Mouse (Mus musculus) heart, adult 2 months (tissue): ENCODE measurements around the gene Ccnd3. TPM values are rescaled to one million over a fixed set of nuclear protein-coding genes. Genes with fewer than 3 reads are reported as not detected.

Experiments
- DNase-seq, 2 experiments: peaks; one replicate each; pipeline ENCODE4 v3.0.0; 2021
- H3K27ac ChIP-seq: fragments of 200-600 bp; 2 replicates; pipeline ENCODE4 v1.8.1; 2022
- H3K27me3 ChIP-seq: fragments of 200-500 bp; 2 replicates; pipeline ENCODE4 v1.6.1; 2012; ENCODE audit warnings: mild to moderate bottlenecking, low read length, inconsistent platforms, mixed read lengths; ENCODE audit not compliant: control insufficient read depth, insufficient read depth
- H3K36me3 ChIP-seq: fragments of 200-500 bp; 2 replicates; pipeline ENCODE4 v1.6.1; 2012; ENCODE audit warnings: low read length, inconsistent platforms; ENCODE audit not compliant: control insufficient read depth, insufficient read depth
- H3K4me1 ChIP-seq: fragments of 200-500 bp; 2 replicates; pipeline ENCODE4 v1.6.1; 2011; ENCODE audit warnings: low read length; ENCODE audit not compliant: control insufficient read depth, insufficient read depth
- H3K4me3 ChIP-seq: fragments of 200-600 bp; 2 replicates; pipeline ENCODE4 v1.8.1; 2022
- H3K79me2 ChIP-seq: fragments of 200-500 bp; replicated peaks from 2 replicates; pipeline ENCODE4 v1.6.1; 2012; ENCODE audit warnings: mild to moderate bottlenecking, inconsistent platforms, low read length, moderate library complexity, mixed read lengths; ENCODE audit not compliant: control insufficient read depth, insufficient read depth
- H3K9ac ChIP-seq: fragments of 200-500 bp; 2 replicates; pipeline ENCODE4 v1.6.1; 2012; ENCODE audit warnings: low read depth, mild to moderate bottlenecking, control low read depth, inconsistent platforms, low read length, mixed read lengths
- CTCF ChIP-seq: fragments of 200-600 bp; IDR thresholded peaks from 2 replicates; pipeline ENCODE4 v1.8.1; 2022; ENCODE audit warnings: antibody characterized with exemption, mild to moderate bottlenecking, moderate library complexity
- EP300 ChIP-seq: fragments of 200-500 bp; IDR thresholded peaks from 2 replicates; pipeline ENCODE4 v1.6.1; 2011; ENCODE audit warnings: low read depth, low read length, control low read depth; ENCODE audit not compliant: insufficient read depth
- POLR2A ChIP-seq: fragments of 200-500 bp; IDR thresholded peaks from 2 replicates; pipeline ENCODE4 v1.6.1; 2011; ENCODE audit warnings: mild to moderate bottlenecking, low read depth, low read length, control low read depth; ENCODE audit not compliant: insufficient read depth
- WGBS: fragments of 180-500 bp; shearing (Covaris S2); methylation state at CpG from one replicate; pipeline ENCODE4 v1.1.7; 2018; 5-methylcytosine and 5-hydroxymethylcytosine counted together
- intact Hi-C: fragments of 180-260 bp; cut with DNase I; formaldehyde crosslinking; loops from one replicate; pipeline ENCODE4 v1.15.1; 2025
- polyA plus RNA-seq: library from polyadenylated mRNA; depleted of rRNA; stranded (reverse); fragments of >200 nt; gene quantifications from 2 replicates; pipeline ENCODE4 v1.2.3, GENCODE M21; 2012
- total RNA-seq, 2 experiments: library from RNA; stranded (reverse); gene quantifications; 2 replicates each; pipeline ENCODE4 v1.2.3; 2021

Gene Ccnd3
- total and polyA plus RNA-seq, 3 experiments, result 75.1 to 83.7 (median 75.9) TPM

GRCm38 (mm10) chr17:47474250-47474649 lies 30.6 kb upstream of the Ccnd3 start:
- no peak for TF ChIP-seq EP300
- TF ChIP-seq POLR2A, result no peak
- no peak for TF ChIP-seq CTCF
- no peak overlapping the region for H3K27ac ChIP-seq
- WGBS, result 71% methylated on average over 4 of the region's 4 CpGs

DNA sequence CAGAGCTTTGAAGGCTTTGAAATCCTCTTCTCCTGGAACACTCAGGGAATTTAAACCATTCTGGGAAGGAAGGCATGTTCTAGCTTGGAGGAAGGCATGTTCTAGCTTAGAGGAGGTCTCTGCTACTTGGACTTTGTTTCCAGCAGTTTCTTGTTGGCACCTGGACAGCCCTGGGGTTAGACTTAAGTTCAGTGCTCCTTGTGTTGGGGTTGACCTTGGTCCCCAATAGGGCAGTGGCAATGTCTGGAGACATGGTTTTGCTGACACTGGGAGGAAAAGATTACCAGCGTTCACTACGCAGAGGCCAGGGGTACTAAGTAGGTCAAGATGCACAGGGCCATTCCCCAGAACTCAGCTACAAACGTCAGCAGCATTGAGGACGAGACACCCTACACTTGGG lies 29.7 kb upstream of the Ccnd3 start:
- H3K27me3 ChIP-seq, result no peaks in the 10 kb centered on the region
- H3K36me3 ChIP-seq, result no peaks in the 10 kb centered on the region
- 81% methylated on average over 4 of the region's 4 CpGs for WGBS
- H3K27ac ChIP-seq, result no peak overlapping the region
- H3K4me3 ChIP-seq, result no peak overlapping the region
- no peaks in the 10 kb centered on the region for H3K79me2 ChIP-seq
- no peaks in the 10 kb centered on the region for H3K4me1 ChIP-seq
- DNase-seq, result no peak
- TF ChIP-seq EP300 (no peak), POLR2A (no peak), CTCF (no peak)
- no peak overlapping the region for H3K9ac ChIP-seq
- intact Hi-C loops, result no loop called here

More at GRCm38 (mm10) chr17:47474250-47474649, 30.6 kb upstream of the Ccnd3 start:
- intact Hi-C loops, result no loop called here
- no peak overlapping the region for H3K4me3 ChIP-seq
- no peaks in the 10 kb centered on the region for H3K27me3 ChIP-seq
- no peak for DNase-seq
- H3K36me3 ChIP-seq, result no peaks in the 10 kb centered on the region
- H3K79me2 ChIP-seq, result no peaks in the 10 kb centered on the region
- no peak overlapping the region for H3K9ac ChIP-seq
- H3K4me1 ChIP-seq, result no peaks in the 10 kb centered on the region

GRCm38 (mm10) chr17:47475714-47476113 lies 29.1 kb upstream of the Ccnd3 start:
- Histone ChIP-seq H3K4me3 (no peak overlapping the region), H3K9ac (no peak overlapping the region), H3K27me3 (no peaks in the 10 kb centered on the region), H3K4me1 (no peaks in the 10 kb centered on the region), H3K27ac (no peak overlapping the region), H3K79me2 (no peaks in the 10 kb centered on the region), H3K36me3 (no peaks in the 10 kb centered on the region)
- 63% methylated on average over 3 of the region's 3 CpGs for WGBS
- intact Hi-C loops, result no loop called here
- no peak for DNase-seq
- no peak for TF ChIP-seq POLR2A
- peak; percentile 38 for TF ChIP-seq CTCF

- DNase-seq, result no peak
- Histone ChIP-seq H3K4me1 (no peaks in the 10 kb centered on the region), H3K4me3 (no peak overlapping the region), H3K36me3 (no peaks in the 10 kb centered on the region), H3K79me2 (no peaks in the 10 kb centered on the region), H3K9ac (no peak overlapping the region), H3K27me3 (no peaks in the 10 kb centered on the region), H3K27ac (no peak overlapping the region)
- TF ChIP-seq CTCF (no peak), EP300 (no peak), POLR2A (no peak)
- WGBS, result 33% methylated on average over 3 of the region's 3 CpGs
- intact Hi-C loops, result loop anchor here (5.0 kb wide), 1 partner anchor 73 kb away; no protein-coding TSS in a partner anchor
These were observed 25.0 kb upstream of the Ccnd3 start for GRCm38 (mm10) chr17:47479887-47480286.

DNA sequence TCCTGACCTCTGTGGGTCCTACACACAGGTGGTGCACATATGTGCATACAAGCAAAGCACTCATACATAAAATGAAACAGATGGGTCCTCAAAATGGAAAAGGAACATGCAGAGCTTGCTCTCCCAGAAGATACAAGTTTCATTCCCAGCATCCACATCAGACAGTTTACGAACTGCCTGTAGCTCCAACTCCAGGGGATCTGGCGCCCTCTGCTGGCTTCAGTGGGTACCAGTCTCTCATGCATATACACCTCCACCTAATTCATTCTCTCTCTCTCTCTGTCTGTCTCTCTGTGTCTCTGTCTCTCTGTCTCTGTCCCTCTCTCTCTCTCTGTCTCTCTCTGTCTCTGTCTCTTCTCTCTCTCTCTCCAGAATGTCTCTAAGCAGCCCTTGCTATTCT lies 22.4 kb upstream of the Ccnd3 start:
- intact Hi-C loops, result loop anchor here (5.0 kb wide), 1 partner anchor 75 kb away; no protein-coding TSS in a partner anchor
- no peak overlapping the region for H3K4me3 ChIP-seq
- DNase-seq, result peak; percentile 42 to 66
- H3K9ac ChIP-seq, result no peak overlapping the region
- H3K27me3 ChIP-seq, result no peaks in the 10 kb centered on the region
- H3K36me3 ChIP-seq, result no peaks in the 10 kb centered on the region
- no peak for TF ChIP-seq POLR2A
- TF ChIP-seq CTCF, result peak; percentile 74
- H3K79me2 ChIP-seq, result no peaks in the 10 kb centered on the region
- no peaks in the 10 kb centered on the region for H3K4me1 ChIP-seq
- 40% methylated on average over 2 of the region's 2 CpGs for WGBS
- no peak overlapping the region for H3K27ac ChIP-seq

DNA sequence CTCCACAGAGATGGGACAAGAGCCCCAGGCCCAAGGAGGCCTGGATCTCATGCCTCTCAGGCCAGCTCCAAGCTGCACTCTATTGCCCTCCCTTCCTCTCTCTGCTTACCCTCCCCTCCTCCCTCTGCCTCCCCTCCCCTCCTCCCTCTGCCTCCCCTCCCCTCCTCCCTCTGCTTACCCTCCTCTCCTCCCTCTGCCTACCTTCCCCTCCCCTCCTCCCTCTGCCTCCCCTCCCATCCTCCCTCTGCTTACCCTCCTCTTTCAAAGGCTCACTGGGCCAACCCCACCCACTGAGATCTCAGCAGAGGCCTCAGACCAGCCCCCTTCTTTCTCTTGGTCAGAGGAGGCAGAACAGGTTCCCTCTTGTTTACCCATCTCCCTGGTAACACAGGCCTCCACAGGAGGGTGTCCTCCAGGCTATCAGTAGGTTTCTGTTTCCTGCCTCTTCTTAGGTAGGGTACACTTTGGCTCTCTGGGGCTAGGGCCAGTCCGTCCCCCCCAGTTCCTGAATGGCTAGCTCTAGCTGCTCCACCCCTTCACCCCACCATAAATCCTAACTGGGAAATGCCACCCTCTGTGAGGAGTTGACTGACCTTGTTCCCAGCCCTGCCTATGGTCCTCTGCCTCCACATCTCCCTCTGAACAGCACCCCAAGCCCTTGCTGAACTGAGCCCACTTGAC lies 20.5 kb upstream of the Ccnd3 start:
- no peak for DNase-seq
- 61% methylated on average over 1 of the region's 1 CpGs for WGBS
- Histone ChIP-seq H3K4me3 (no peak overlapping the region), H3K9ac (no peak overlapping the region), H3K4me1 (no peaks in the 10 kb centered on the region), H3K36me3 (no peaks in the 10 kb centered on the region), H3K79me2 (no peaks in the 10 kb centered on the region), H3K27ac (no peak overlapping the region), H3K27me3 (no peaks in the 10 kb centered on the region)
- intact Hi-C loops, result loop anchor here (5.0 kb wide), 1 partner anchor 77 kb away; no protein-coding TSS in a partner anchor
- no peak for TF ChIP-seq CTCF
- no peak for TF ChIP-seq POLR2A
- no peak for TF ChIP-seq EP300
